Mouse (Mus musculus) kidney, adult 8-10 months (tissue): Measurements from ENCODE around the gene Hddc2.
A peak's percentile ranks its signal among the peaks of the same experiment; 100 is the strongest.

Experiments
- DNase-seq, 2 experiments: peaks; one replicate each; pipeline ENCODE4 v3.0.0; 2022

Hddc2 gene

GRCm38 (mm10) chr10:31354886-31355461 lies 41.8 kb downstream of the Hddc2 start:
- no peak for DNase-seq

- DNase-seq = no peak
Measured at GRCm38 (mm10) chr10:31359749-31360148, 46.6 kb downstream of the Hddc2 start.

GRCm38 (mm10) chr10:31370200-31370599 lies 57.0 kb downstream of the Hddc2 start:
- DNase-seq = peak in 1 of 2 experiments; percentile 14
